Mouse (Mus musculus) spleen, adult 2 months (tissue): ENCODE measurements around the gene Xrcc6.

Experiments
- CTCF ChIP-seq: fragments of 200-500 bp; IDR thresholded peaks from 2 replicates; pipeline ENCODE4 v1.5.1; 2011; ENCODE audit warnings: mild to moderate bottlenecking, inconsistent platforms; ENCODE audit not compliant: insufficient read depth, insufficient read length, insufficient replicate concordance; ENCODE audit errors: extremely low read depth
- POLR2A ChIP-seq: fragments of 200-500 bp; IDR thresholded peaks from 2 replicates; pipeline ENCODE4 v1.6.1; 2011; ENCODE audit warnings: low read depth, low read length, inconsistent platforms

DNA sequence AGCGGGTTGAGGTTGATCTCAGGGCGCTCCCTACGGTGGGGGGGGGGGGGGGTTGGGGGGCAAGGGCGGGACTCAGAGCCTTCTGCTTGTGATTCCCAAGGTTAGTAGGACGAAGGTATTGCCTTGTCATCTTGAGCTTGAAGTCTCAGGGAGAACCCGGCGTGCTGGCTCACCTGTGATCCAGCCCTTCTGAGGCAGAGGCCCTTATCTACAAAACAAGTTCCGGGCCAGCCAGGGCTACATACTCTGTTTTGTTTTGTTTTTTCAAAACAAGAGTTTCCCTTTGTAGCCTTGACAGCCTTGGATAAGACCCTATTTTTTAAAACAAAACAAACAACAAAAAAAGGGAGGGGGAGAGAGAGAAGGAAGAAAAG is 26.6 kb upstream of the Xrcc6 start:
- TF ChIP-seq POLR2A = no peak
- TF ChIP-seq CTCF = no peak
